Mouse (Mus musculus) thymus, postnatal 0 days (tissue): ENCODE results near the gene Smok3c. TPM values are rescaled to one million over a fixed set of nuclear protein-coding genes. Genes with fewer than 3 reads are reported as not detected.
"Not testable (repeated sequence)": the region's sequence is repeated elsewhere in the genome, so short reads cannot be mapped to it uniquely, and the experiment has no call there.

Source experiments
- DNase-seq: peaks from one replicate; pipeline ENCODE4 v3.0.0-alpha.2; 2015; ENCODE audit warnings: low spot score
- polyA plus RNA-seq: library from polyadenylated mRNA; unstranded; fragments of >200 nt; fragmentation: Nextera tagmentation; extraction: Ambion mirVana; gene quantifications from 2 replicates; pipeline ENCODE4 v1.2.1, GENCODE M21; 2015

Smok3c gene
- not detected in 2 replicates for polyA plus RNA-seq

DNA sequence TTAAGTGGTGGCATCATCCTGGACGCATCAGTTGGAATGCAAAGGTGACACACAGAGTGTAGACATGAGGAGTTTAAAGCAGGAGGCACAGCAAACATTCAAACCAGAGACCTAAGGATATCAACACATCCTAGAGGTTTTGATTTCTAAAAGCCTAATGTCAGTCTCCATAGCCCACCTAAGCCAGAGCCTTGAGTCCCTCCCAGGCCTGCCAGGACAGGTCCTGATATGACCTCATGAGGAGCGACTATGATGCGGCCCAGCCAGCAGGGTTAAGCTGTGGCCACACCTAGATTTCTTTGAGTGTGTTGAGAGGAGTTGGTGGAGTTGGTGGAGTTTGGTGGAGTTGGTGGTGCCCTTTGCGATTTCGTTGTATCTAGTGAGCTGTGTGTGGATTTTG, at the start of gene Smok3c:
TSS of gene Smok3c (plus strand) at position 301 of the 400 bp plus-strand sequence.
- DNase-seq, result not testable (repeated sequence)

GRCm38 (mm10) chr5:138009437-138009836, 43.6 kb upstream of the Smok3c start:
- DNase-seq, result no peak

GRCm38 (mm10) chr5:138012382-138012781, 40.6 kb upstream of the Smok3c start:
- no peak for DNase-seq

GRCm38 (mm10) chr5:138016530-138016929, 36.5 kb upstream of the Smok3c start:
- no peak for DNase-seq

DNA sequence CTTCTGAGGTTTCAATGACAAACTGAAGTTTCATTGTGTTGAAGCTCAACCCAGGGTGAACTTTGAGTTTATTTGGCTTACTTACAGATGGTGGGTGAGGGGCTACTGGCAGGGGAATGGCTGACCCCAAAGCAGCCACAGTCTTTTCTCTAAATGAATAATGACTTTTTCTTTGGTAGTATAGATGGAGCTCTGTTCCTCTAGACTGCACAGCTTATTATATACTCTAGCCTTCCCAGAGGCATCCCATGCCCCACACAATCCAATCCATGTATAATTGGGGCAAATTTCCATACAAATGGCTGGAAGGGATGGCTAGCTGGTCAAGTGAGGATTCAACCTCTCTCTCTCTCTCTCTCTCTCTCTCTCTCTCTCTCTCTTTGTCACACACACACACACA, 36.0 kb upstream of the Smok3c start:
- DNase-seq, result no peak

DNA sequence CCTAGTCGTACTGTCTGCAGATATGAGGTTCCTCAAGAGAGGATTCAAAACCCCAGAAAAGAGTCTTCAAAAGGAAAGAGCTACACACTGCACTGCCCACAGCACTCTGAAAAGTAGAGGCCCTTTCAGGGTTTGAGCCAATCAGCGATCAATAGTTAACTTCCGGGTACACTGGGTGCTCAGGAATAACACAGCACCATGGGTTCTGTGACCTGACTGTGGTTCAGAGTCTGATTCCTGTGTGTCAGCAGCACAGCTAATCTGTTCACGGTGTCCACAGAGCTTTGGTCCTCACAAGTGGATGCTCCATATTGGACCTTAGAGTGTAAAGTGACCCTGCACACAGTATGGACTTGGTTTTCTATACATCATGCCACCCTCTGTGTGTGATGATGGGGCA, 33.4 kb upstream of the Smok3c start:
- not testable (repeated sequence) for DNase-seq

- not testable (repeated sequence) for DNase-seq
These were observed 32.0 kb upstream of the Smok3c start, which contains the start of the genes Smok3a and Smok3b for GRCm38 (mm10) chr5:138020961-138021479. Gene Smok3a (plus strand): TSS chr5:138021261. Gene Smok3b (plus strand): TSS chr5:138021429.

- no peak for DNase-seq
These were observed 20.8 kb downstream of the Smok3c start for GRCm38 (mm10) chr5:138073803-138074202.

DNA sequence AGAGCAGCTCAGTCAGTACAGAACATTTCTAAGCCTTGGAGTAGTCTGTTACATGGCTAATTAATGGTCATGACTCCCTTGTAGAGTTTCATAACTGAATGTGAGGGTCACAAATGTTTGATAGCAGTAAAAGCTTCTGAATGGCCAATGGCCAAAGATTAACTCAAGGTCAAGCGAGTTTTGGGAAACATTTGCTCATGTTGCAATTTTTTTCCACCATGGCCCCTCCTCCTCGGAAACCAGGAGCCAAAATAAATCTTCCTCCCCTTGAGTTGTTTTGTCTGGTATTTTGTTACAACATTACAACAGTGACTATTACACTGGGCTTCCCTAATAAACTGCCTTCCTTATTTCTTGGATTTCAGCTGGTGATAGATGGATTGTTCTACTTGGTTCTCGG, 22.7 kb downstream of the Smok3c start:
- no peak for DNase-seq

DNA sequence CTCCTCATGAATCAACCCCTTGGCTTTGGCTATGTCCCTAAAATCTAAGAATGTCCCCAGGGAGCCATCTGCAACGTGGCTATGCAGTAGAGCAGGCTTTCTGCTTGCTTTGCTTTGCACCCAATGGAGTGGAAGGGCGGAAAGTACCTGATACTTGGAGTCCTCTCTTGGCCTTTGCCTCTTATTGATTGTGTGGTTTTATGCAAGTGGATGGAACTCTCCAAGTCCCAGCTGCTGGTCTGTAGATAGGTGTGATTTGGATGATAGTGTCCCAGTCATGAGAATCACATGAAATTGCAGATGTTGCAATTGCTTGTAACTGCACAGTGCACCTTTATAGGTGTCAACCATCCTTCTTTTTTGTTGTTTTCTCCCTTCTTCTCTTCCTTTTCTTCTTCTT, 23.2 kb downstream of the Smok3c start:
- no peak for DNase-seq

DNA sequence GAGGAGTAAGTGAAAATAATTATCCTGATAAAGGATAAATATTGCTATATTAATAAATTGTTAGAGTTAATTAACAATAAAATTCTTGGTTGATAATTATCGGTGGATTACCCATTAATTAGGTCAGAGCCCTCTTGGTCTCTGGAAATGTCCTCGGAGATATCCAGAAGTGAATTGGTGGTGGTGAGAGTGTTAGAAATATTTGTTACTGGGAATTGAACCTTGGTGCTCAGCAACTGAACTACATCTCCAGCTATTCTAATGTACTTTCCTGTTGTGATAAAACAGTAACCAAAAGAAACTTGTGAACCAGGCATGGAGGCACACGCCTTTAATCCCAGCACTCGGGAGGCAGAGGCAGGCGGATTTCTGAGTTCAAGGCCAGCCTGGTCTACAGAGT, 27.5 kb downstream of the Smok3c start:
- no peak for DNase-seq

- no peak for DNase-seq
These were observed 28.5 kb downstream of the Smok3c start for GRCm38 (mm10) chr5:138081446-138081845.

- no peak for DNase-seq
These were observed 30.4 kb downstream of the Smok3c start for GRCm38 (mm10) chr5:138083318-138083900.

DNA sequence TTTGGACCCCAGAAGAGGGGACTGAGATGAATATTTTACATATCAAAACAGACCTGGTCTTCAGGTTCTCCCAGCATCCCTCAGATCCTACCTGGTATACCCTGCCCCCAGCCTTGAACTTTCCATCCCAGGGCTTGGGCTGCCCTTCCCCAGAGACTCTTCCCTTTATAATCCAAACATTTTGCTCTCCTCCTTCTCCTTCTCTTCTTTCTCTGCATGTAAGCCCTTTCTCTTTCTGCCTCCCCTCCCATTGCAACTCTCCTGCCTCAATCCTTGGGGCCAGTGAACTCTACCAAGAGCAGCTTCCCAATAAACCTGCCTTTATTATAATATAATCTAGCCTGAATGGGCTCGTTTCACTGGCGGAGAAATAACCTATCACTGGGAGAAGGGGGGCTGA, 30.9 kb downstream of the Smok3c start:
- no peak for DNase-seq

- DNase-seq, result no peak
These were observed 31.5 kb downstream of the Smok3c start for GRCm38 (mm10) chr5:138084507-138084906.

GRCm38 (mm10) chr5:138084996-138085395, 32.0 kb downstream of the Smok3c start, which contains the start of gene Zkscan1:
Gene Zkscan1 (plus strand): TSS chr5:138085084.
- peak; percentile 88 for DNase-seq

DNA sequence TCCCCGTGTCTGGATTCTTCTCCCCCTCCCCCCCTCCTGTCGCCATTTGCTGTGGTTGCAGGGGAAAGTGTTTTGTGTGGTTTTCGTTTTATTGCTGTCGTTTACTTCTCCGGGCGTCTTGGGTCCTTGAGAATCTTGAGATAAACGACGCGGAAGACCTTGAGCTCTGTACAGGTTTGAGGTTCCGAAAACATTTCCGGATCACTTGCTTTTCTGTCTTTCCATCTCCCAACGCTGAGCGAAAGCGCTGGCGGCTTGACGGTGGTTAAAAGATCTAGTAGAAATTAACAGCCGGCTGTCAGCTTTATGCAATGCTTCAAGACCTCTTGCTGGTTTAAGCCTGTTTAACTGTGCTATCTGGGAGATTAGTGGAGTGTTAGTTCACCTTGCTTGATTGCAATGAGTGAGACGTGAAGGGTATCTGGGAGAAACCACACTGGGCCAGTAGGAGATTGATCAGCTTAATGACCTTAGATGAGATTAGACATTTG, 32.5 kb downstream of the Smok3c start:
- peak; percentile 39 for DNase-seq

DNA sequence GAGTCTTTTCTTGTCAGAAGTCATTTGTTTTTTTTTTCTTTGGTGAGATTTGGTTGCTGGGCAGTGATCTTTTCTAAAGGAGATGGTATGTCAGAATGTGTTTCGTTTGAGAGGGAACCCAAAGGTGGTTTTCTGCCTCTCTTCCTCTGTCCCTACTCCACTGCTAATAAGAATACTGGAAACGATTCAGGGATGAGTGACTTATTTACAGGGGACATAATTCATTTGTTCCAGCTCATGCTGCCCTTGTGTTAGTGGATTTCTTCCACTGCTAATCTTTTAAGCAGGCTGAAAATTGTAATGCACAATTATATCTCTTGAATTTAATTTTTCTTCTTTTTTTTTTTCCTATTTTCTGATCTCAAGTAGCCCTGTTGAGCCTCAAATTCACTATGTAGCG, 33.8 kb downstream of the Smok3c start:
- no peak for DNase-seq

DNA sequence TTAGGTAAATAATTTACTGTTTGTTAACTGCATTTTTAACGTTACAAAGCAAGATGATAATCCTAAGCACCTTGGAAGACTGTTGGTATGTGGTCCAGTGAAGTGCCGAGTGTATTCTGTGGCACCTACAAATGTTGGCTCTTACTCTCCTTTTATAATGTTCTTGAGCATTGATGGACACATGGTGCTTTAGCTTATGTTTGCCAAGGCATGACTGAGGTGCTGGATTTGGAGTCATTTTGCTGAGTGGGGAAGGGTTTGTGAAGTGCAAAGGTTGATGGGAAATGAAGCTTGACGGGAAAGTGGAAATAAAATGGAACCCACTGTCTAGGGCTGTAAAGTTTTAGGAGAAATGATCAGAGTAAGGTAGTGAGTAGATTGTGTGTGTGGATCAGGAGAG, 35.4 kb downstream of the Smok3c start:
- no peak for DNase-seq

- DNase-seq, result no peak
These were observed 36.1 kb downstream of the Smok3c start for GRCm38 (mm10) chr5:138089108-138089551.

GRCm38 (mm10) chr5:138090271-138090670, 37.3 kb downstream of the Smok3c start:
- DNase-seq, result peak; percentile 13

GRCm38 (mm10) chr5:138090737-138091136, 37.7 kb downstream of the Smok3c start:
- DNase-seq, result no peak

DNA sequence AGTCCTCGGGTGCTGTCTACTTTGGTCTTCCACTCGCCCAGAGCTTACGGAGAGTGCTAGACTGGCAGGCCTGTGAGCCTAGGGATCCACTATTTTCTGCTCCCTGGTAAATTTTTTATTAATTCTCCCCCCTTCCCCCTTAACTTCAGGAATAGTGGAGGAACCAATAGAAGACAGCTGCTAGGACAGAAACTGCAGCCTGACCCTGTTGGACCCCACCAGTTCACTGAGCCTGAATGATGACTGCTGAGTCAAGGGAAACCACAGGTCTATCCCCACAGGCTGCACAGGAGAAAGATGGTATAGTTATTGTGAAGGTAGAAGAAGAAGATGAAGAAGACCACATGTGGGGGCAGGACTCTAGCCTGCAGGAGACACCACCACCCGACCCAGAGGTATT, 39.8 kb downstream of the Smok3c start:
- DNase-seq, result no peak
